ENCODE assay signal across 21 mouse cellular contexts in genomic region chr7:113682271-113682670, GRCm38 (mm10).
DNase-seq lines count a peak whose midpoint lies in the region; ATAC-seq and TF ChIP-seq lines count a peak whose summit lies in the region.
"Had no signal": no experiment of that assay in that cellular context is flagged by ENCODE, and none has a peak within 500 bp of the region (broad histone marks: within the 10 kb centered on the region; RNA-seq: fewer than 3 reads in every experiment).

No protein-coding gene starts in this region.

- no peaks in the 10 kb centered on the region for H3K9me3 ChIP-seq in forebrain, postnatal 0 days (ENCODE audit: low read length)
- no peaks in the 10 kb centered on the region for H3K9me3 ChIP-seq in hindbrain, postnatal 0 days (ENCODE audit: low read length)
- H3K9me3 ChIP-seq: embryonic facial prominence, embryonic 12.5 days; forebrain, embryonic 12.5 days; heart, embryonic 15.5 days; hindbrain, embryonic 15.5 days had no signal

- no peak overlapping the region for H3K4me2 ChIP-seq in forebrain, postnatal 0 days (ENCODE audit: low read depth)
- no peak overlapping the region for H3K4me2 ChIP-seq in hindbrain, postnatal 0 days (ENCODE audit: low read depth, low read length)
- H3K4me2 ChIP-seq: embryonic facial prominence, embryonic 12.5 days; forebrain, embryonic 12.5 days; heart, embryonic 11.5 days; heart, embryonic 15.5 days; hindbrain, embryonic 15.5 days had no signal

- H3K27ac ChIP-seq in forebrain, postnatal 0 days (ENCODE audit: low read depth, low read length) = no peak overlapping the region
- no peak overlapping the region for H3K27ac ChIP-seq in hindbrain, postnatal 0 days
- H3K27ac ChIP-seq: embryonic facial prominence, embryonic 12.5 days; forebrain, embryonic 12.5 days; heart, embryonic 15.5 days; hindbrain, embryonic 15.5 days had no signal

- H3K4me1 ChIP-seq in forebrain, postnatal 0 days (ENCODE audit: insufficient read depth) = no peaks in the 10 kb centered on the region
- no peaks in the 10 kb centered on the region for H3K4me1 ChIP-seq in hindbrain, postnatal 0 days (ENCODE audit: insufficient read depth, low read length)
- H3K4me1 ChIP-seq: embryonic facial prominence, embryonic 12.5 days; forebrain, embryonic 12.5 days; heart, embryonic 15.5 days had no signal

- no peaks in the 10 kb centered on the region for H3K27me3 ChIP-seq in forebrain, postnatal 0 days (ENCODE audit: insufficient read depth, low read length)
- no peaks in the 10 kb centered on the region for H3K27me3 ChIP-seq in hindbrain, postnatal 0 days (ENCODE audit: insufficient read depth, low read length)
- H3K27me3 ChIP-seq: embryonic facial prominence, embryonic 12.5 days; forebrain, embryonic 12.5 days; heart, embryonic 15.5 days; hindbrain, embryonic 15.5 days had no signal

- WGBS in forebrain, postnatal 0 days = 84% methylated on average over 5 of the region's 5 CpGs
- WGBS in hindbrain, postnatal 0 days = 75% methylated on average over 5 of the region's 5 CpGs

- DNase-seq in brain, adult 2 months (ENCODE audit: low read depth, low spot score) = peak; percentile 31
- DNase-seq in layer of hippocampus, adult 11-12 months (ENCODE audit: low spot score) = peak; percentile 48
- DNase-seq in layer of hippocampus, adult 9-10 months (ENCODE audit: low spot score) = peak; percentile 18
- peak; percentile 51 to 54 for DNase-seq in layer of hippocampus, postnatal 36 days
- no peak for DNase-seq in urinary bladder, postnatal 25 days (ENCODE audit: low spot score)
- DNase-seq in forebrain, postnatal 0 days = no peak
- DNase-seq in hindbrain, postnatal 0 days (ENCODE audit: low spot score) = no peak
- DNase-seq: adrenal gland, adult 2 months; adrenal gland, postnatal 25 days; cerebellum, adult 2 months; cerebellum, postnatal 10 days; gastrocnemius, postnatal 36 days; heart, adult 18-20 months; heart, postnatal 36 days had no signal

- ATAC-seq in forebrain, postnatal 0 days = no peak
- ATAC-seq in hindbrain, postnatal 0 days = no peak
- ATAC-seq: forebrain, embryonic 16.5 days; inflammation-experienced regulatory T-cells, adult 6 months had no signal

- H3K4me3 ChIP-seq in forebrain, postnatal 0 days (ENCODE audit: low read depth, low read length) = no peak overlapping the region
- no peak overlapping the region for H3K4me3 ChIP-seq in hindbrain, postnatal 0 days (ENCODE audit: low read length)
- H3K4me3 ChIP-seq: embryonic facial prominence, embryonic 12.5 days; forebrain, embryonic 12.5 days; heart, embryonic 15.5 days; hindbrain, embryonic 15.5 days had no signal

- H3K36me3 ChIP-seq in forebrain, postnatal 0 days (ENCODE audit: insufficient read depth) = no peaks in the 10 kb centered on the region
- H3K36me3 ChIP-seq in hindbrain, postnatal 0 days (ENCODE audit: insufficient read depth, low read length) = no peaks in the 10 kb centered on the region
- H3K36me3 ChIP-seq: embryonic facial prominence, embryonic 12.5 days; forebrain, embryonic 12.5 days; heart, embryonic 15.5 days; hindbrain, embryonic 15.5 days had no signal

- H3K9ac ChIP-seq in forebrain, postnatal 0 days = no peak overlapping the region
- no peak overlapping the region for H3K9ac ChIP-seq in hindbrain, postnatal 0 days (replicated peaks; ENCODE audit: low read length)
- H3K9ac ChIP-seq: embryonic facial prominence, embryonic 12.5 days; forebrain, embryonic 12.5 days; heart, embryonic 15.5 days; hindbrain, embryonic 15.5 days had no signal

- no peak for TF ChIP-seq CTCF in forebrain, postnatal 0 days (IDR thresholded peaks at IDR 0.05; ENCODE audit: low read depth)
- no peak for TF ChIP-seq CTCF in hindbrain, postnatal 0 days (IDR thresholded peaks at IDR 0.05; ENCODE audit: low read depth)

Comparison
In these comparisons a context has a peak if more than half of its experiments do, and no peak if none do; other contexts are left out.
1. DNase-seq: peak in brain, adult 2 months (single experiment), layer of hippocampus, adult 11-12 months (single experiment), layer of hippocampus, adult 9-10 months (single experiment) and layer of hippocampus, postnatal 36 days (2 of 2); none in urinary bladder, postnatal 25 days (single experiment), forebrain, postnatal 0 days (single experiment) and hindbrain, postnatal 0 days (single experiment).